Mouse (Mus musculus) cerebellum, adult 2 months (tissue): ENCODE results near the gene Arhgap24.

Experiments
- CTCF ChIP-seq: fragments of 200-500 bp; IDR thresholded peaks from 2 replicates; pipeline ENCODE4 v1.5.1; 2011; ENCODE audit warnings: low read depth, mild to moderate bottlenecking, control low read depth, low read length, moderate library complexity, borderline replicate concordance; ENCODE audit not compliant: insufficient read depth
- POLR2A ChIP-seq: fragments of 200-500 bp; IDR thresholded peaks from 2 replicates; pipeline ENCODE4 v1.6.1; 2011; ENCODE audit warnings: low read length, control low read depth, borderline replicate concordance; ENCODE audit not compliant: insufficient read depth

GRCm38 (mm10) chr5:102599102-102599501 is 117.9 kb downstream of the Arhgap24 start:
- no peak for TF ChIP-seq POLR2A
- no peak for TF ChIP-seq CTCF
